Mouse (Mus musculus) kidney, postnatal 0 days (tissue): Measurements from ENCODE around the gene Nkpd1. TPM values are rescaled to one million over a fixed set of nuclear protein-coding genes. Genes with fewer than 3 reads are reported as not detected.

ENCODE experiments used
- ATAC-seq: fragments of 200-750 bp; cut with Nextera tagmentation; replicated peaks from 2 replicates; pipeline ENCODE4 v1.8.0; 2017; ENCODE audit warnings: low read depth, moderate number of reproducible peaks, moderate TSS enrichment, moderate library complexity; ENCODE audit not compliant: low FRiP score
- DNase-seq: peaks from one replicate; pipeline ENCODE4 v3.0.0-alpha.2; 2016; ENCODE audit warnings: low spot score
- H3K27ac ChIP-seq: fragments of 300-500 bp; sonication (generic); 2 replicates; pipeline ENCODE4 v1.5.1; 2014; ENCODE audit warnings: mild to moderate bottlenecking
- H3K27me3 ChIP-seq: fragments of 300-500 bp; sonication (generic); 2 replicates; pipeline ENCODE4 v1.6.1; 2014; ENCODE audit warnings: low read length, mixed read lengths; ENCODE audit not compliant: insufficient read depth
- H3K36me3 ChIP-seq: fragments of 300-500 bp; sonication (generic); 2 replicates; pipeline ENCODE4 v1.6.1; 2014; ENCODE audit warnings: low read length, mixed read lengths; ENCODE audit not compliant: insufficient read depth
- H3K4me1 ChIP-seq: fragments of 300-500 bp; sonication (generic); replicated peaks from 2 replicates; pipeline ENCODE4 v1.6.1; 2014; ENCODE audit warnings: antibody characterized with exemption, low read length, mixed read lengths; ENCODE audit not compliant: insufficient read depth
- H3K4me2 ChIP-seq: fragments of 300-500 bp; sonication (generic); 2 replicates; pipeline ENCODE4 v1.6.1; 2014; ENCODE audit warnings: mild to moderate bottlenecking, low read length, moderate library complexity, mixed read lengths
- H3K4me3 ChIP-seq: fragments of 300-500 bp; sonication (generic); replicated peaks from 2 replicates; pipeline ENCODE4 v1.5.1; 2014; ENCODE audit warnings: low read depth, low read length
- H3K9ac ChIP-seq: fragments of 300-500 bp; sonication (generic); 2 replicates; pipeline ENCODE4 v1.6.1; 2014; ENCODE audit warnings: low read depth, low read length
- H3K9me3 ChIP-seq: fragments of 300-500 bp; sonication (generic); replicated peaks from 2 replicates; pipeline ENCODE4 v1.6.1; 2016; ENCODE audit warnings: low read length, inconsistent platforms, mixed read lengths
- CTCF ChIP-seq: IDR thresholded peaks from 2 replicates; pipeline ENCODE4 v1.5.1; 2016; ENCODE audit warnings: antibody characterized with exemption, low read depth, mild to moderate bottlenecking, moderate library complexity
- WGBS: fragments of 180-500 bp; shearing (Covaris S2); extraction: QIAGEN DNeasy Blood & Tissue Kit; methylation state at CpG from one replicate; pipeline ENCODE4 v1.1.7; 2014; 5-methylcytosine and 5-hydroxymethylcytosine counted together
- polyA plus RNA-seq: library from polyadenylated mRNA; unstranded; fragments of >200 nt; fragmentation: Nextera tagmentation; extraction: Ambion mirVana; gene quantifications from 2 replicates; pipeline ENCODE4 v1.2.1, GENCODE M21; 2015

The Nkpd1 gene
- polyA plus RNA-seq, 1 experiment from 2014 or later, result not detected

GRCm38 (mm10) chr7:19523017-19523756 lies 5.5 kb downstream of the Nkpd1 start:
- H3K4me1 ChIP-seq, result peaks cover 25% of the 10 kb centered on the region
- H3K9ac ChIP-seq, result no peak overlapping the region
- peak; percentile 9; the same call in 1 of the 2 replicates for ATAC-seq
- DNase-seq, result no peak
- no peaks in the 10 kb centered on the region for H3K36me3 ChIP-seq
- peak overlapping the region; percentile 36 for H3K4me3 ChIP-seq
- H3K27ac ChIP-seq, result no peak overlapping the region
- 8% methylated on average over 72 of the region's 72 CpGs for whole genome bisulfite sequencing
- no peak for TF ChIP-seq CTCF
- H3K4me2 ChIP-seq, result peak overlapping the region; percentile 63
- no peaks in the 10 kb centered on the region for H3K9me3 ChIP-seq
- H3K27me3 ChIP-seq, result peaks cover 56% of the 10 kb centered on the region

DNA sequence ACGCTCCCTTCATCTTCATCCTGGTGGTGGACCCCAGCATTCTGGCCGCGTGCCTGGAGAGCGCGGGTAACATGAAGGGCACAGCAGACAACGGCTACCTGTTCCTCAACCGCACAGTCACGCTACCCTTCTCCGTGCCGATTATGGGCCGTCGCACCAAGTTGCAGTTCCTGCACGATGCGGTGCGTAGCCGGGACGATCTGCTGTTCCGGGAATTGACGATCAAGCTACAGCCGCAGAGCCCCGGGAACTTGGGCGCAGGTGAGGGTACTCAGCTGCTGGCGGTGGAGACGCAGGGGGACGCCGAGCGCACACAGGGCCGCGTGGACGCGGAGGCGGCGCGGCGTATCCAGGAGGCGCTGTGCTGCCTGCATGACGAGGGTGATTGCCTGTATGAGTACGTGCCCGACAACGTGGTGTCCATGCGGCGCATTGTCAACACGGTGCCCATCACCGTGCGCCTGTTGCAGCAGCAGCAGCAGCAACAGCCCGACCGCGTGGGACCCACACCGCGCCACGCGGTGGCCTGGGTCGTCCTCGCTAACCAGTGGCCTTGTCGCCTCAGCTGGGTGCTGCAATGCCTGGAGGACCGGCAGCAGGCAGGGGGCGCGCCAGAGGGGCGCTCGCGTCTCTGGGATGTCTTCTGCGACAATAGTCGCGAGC lies 6.2 kb downstream of the Nkpd1 start:
- H3K9me3 ChIP-seq, result no peaks in the 10 kb centered on the region
- 1% methylated on average over 64 of the region's 64 CpGs for WGBS
- DNase-seq, result peak; percentile 66
- peak; percentile 72 for TF ChIP-seq CTCF
- H3K4me3 ChIP-seq, result peak overlapping the region; percentile 36
- H3K27ac ChIP-seq, result no peak overlapping the region
- no peak overlapping the region for H3K9ac ChIP-seq
- H3K36me3 ChIP-seq, result 0 out of 2 replicates have a peak, but pooled peaks cover 3% of the 10 kb centered on the region
- peaks cover 49% of the 10 kb centered on the region for H3K27me3 ChIP-seq
- peaks cover 25% of the 10 kb centered on the region for H3K4me1 ChIP-seq
- peak overlapping the region; percentile 63 for H3K4me2 ChIP-seq
- 0 out of 2 replicates have a peak, but pooled peaks have one; percentile 22 for ATAC-seq

DNA sequence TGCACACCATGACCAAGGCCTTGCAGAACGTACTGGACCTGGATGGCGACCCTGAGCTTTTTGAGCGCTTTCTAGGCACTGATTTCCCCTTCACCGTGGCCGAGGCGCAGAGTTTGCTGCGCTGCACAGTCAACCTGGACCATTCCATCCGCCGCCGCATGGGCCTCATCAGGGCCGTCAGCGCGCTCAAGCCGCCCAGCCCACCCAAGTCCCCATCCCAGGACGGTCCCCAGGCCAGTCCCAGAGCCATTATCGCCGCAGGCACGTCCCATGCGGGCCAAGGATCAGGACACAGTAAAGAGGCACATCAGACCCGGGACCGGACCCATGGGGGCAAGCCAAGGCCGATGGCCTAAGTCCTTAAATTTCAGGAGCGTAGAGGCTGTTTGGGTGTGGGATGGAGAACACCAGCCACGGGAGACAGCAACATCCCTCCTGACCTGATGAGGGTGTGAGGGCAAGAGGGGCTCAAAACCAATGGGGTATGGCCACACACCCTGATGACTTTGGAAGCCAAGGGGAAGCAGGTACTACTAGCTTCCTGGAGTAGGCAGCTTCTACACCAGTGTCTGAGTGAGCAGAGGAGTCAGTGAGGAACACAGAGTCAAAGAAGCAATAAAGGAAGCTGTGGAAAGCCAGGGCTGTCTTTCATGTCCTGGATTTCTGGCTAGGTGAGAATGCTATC lies 6.9 kb downstream of the Nkpd1 start:
- peaks cover 44% of the 10 kb centered on the region for H3K27me3 ChIP-seq
- DNase-seq (no peak), ATAC-seq (no peak)
- peak overlapping the region; percentile 36; the same call in 1 of the 2 replicates for H3K4me3 ChIP-seq
- 12% methylated on average over 24 of the region's 24 CpGs for WGBS
- H3K27ac ChIP-seq, result no peak overlapping the region
- no peak for TF ChIP-seq CTCF
- peak overlapping the region; percentile 63 for H3K4me2 ChIP-seq
- no peaks in the 10 kb centered on the region for H3K9me3 ChIP-seq
- H3K36me3 ChIP-seq, result 0 out of 2 replicates have a peak, but pooled peaks cover 3% of the 10 kb centered on the region
- peaks cover 25% of the 10 kb centered on the region for H3K4me1 ChIP-seq
- H3K9ac ChIP-seq, result no peak overlapping the region

- ATAC-seq, result no peak
- Histone ChIP-seq H3K36me3 (0 out of 2 replicates have a peak, but pooled peaks cover 9% of the 10 kb centered on the region), H3K4me3 (no peak overlapping the region), H3K4me2 (no peak overlapping the region), H3K9me3 (no peaks in the 10 kb centered on the region), H3K27ac (no peak overlapping the region), H3K9ac (no peak overlapping the region), H3K4me1 (peaks cover 20% of the 10 kb centered on the region), H3K27me3 (peaks cover 38% of the 10 kb centered on the region)
- DNase-seq, result no peak
- 66% methylated on average over 2 of the region's 2 CpGs for WGBS
- TF ChIP-seq CTCF, result peak; percentile 22; the same call in 1 of the 2 replicates
Observed at GRCm38 (mm10) chr7:19525105-19525481, 7.5 kb downstream of the Nkpd1 start.

GRCm38 (mm10) chr7:19531077-19531476 lies 13.4 kb downstream of the Nkpd1 start:
- H3K27me3 ChIP-seq, result no peaks in the 10 kb centered on the region
- no peak overlapping the region for H3K4me2 ChIP-seq
- no peak overlapping the region for H3K27ac ChIP-seq
- H3K9me3 ChIP-seq, result no peaks in the 10 kb centered on the region
- no peaks in the 10 kb centered on the region for H3K4me1 ChIP-seq
- 67% methylated on average over 10 of the region's 10 CpGs for WGBS
- H3K9ac ChIP-seq, result no peak overlapping the region
- ATAC-seq (0 out of 2 replicates have a peak, but pooled peaks have one; percentile 21), DNase-seq (no peak)
- H3K4me3 ChIP-seq, result no peak overlapping the region
- H3K36me3 ChIP-seq, result peaks cover 49% of the 10 kb centered on the region
- peak; percentile 35; the same call in 1 of the 2 replicates for TF ChIP-seq CTCF

DNA sequence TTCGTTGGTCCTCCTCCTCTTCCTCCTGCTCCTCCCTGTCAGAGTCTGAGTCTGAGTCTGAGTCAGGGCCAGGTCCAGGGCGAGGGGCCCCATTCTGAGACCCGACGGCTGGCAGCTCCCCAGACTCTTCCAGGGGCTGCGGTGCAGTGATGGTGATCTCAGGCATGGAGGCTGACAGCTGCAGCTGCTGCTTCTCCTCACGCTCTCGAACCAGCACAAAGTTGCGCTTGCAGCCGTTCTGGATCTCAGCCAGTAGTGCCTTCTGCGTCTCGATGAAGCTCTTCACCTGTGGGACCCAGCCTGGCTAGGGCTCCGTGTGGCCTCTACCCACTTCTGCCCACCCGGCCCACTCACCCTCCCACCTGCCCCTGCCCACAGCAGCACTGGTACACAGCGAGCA lies 14.6 kb downstream of the Nkpd1 start:
- Histone ChIP-seq H3K36me3 (peaks cover 49% of the 10 kb centered on the region), H3K4me3 (no peak overlapping the region), H3K4me2 (no peak overlapping the region), H3K27me3 (no peaks in the 10 kb centered on the region), H3K9me3 (no peaks in the 10 kb centered on the region), H3K27ac (no peak overlapping the region), H3K4me1 (no peaks in the 10 kb centered on the region), H3K9ac (no peak overlapping the region)
- TF ChIP-seq CTCF, result no peak
- DNase-seq (no peak), ATAC-seq (no peak)
- WGBS, result 84% methylated on average over 14 of the region's 14 CpGs
